Mouse (Mus musculus): Measurements from ENCODE around the gene Id3.

DNA sequence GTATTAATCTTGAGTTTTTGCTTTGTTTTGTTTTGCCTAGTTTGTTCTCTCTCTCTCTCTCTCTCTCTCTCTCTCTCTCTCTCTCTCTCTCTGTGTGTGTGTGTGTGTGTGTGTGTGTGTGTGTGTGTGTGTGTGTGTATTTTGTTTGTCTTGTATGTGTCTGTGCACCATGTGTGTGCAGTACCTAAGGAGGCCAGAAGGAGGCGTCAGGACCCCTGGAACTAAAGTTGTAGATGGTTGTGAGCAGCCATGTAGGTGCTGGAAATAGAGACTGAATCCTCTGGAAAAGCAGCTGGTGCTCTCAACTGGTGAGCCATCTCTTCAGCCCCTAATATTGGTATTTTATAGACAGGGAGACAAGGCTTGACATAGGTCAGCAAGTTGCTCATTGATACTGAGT lies 13.5 kb upstream of the Id3 start:
- TF ChIP-seq CTCF (IDR thresholded peaks at IDR 0.05; ENCODE audit: low read depth) (peak; percentile 40), EP300 (optimal IDR thresholded peaks at IDR 0.05) (no peak)

Data from stomach, postnatal 0 days (tissue).